Mouse (Mus musculus): Measurements from ENCODE around the gene C9. TPM values are rescaled to one million over a fixed set of nuclear protein-coding genes. Genes with fewer than 3 reads are reported as not detected.

C9 gene
- polyA plus RNA-seq, 1 experiment from 2014 or later, result not detected

DNA sequence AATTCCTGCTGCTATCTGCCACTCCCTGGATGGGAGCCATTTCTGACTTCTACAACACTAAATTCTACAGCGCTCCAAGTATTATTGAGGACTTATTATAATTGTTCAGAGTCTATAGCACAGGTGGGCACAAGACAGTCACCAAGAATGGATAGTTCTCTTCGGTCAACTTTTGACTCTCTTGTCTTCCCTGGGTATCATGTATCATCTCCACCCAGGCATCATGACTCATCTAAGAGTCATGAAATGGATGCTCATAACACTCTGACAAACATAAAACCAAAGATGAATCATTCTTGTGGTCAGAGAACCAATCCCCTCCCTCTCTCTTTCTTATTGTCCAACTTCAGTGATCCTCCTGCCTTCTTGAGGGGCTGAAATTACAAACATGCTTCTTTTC, 47.3 kb downstream of the C9 start:
- ATAC-seq (ENCODE audit: low FRiP score), result no peak
- H3K4me1 ChIP-seq, result no peaks in the 10 kb centered on the region
- 95% methylated on average over 2 of the region's 2 CpGs for WGBS

DNA sequence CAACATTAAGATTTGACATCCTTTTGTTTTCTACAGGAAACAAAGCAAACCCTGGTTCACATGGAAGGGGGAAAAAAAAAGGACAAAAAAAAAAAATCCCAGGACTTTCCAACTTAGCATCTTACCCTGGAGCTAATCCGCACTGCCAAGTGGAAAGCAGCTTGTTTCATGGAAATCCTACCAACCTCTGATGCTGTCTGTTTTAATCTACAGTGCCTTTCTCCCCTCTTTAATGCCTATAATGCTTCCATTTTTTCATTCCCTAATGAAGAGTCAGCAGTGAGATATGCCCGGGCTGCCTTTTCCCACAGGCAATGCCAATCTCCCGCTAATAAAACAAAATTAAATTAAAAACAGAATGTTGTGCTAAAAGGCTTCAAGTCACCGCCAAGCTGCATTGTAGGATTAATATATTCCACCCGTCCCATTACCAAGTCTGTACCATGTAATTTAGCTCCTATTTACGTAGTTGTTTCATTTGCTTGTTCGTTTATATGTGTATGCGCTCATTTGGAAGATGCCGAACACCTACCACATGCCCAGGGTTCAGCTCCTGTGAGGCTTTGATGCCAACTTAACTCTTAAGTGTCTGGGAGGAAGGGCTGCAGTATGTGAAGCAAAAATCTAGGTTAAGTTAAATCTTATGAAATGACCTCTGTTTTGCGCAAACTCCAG, 53.4 kb downstream of the C9 start:
- Histone ChIP-seq H3K27ac (no peak overlapping the region), H3K4me2 (replicated peaks) (no peak overlapping the region), H3K36me3 (no peaks in the 10 kb centered on the region), H3K9me3 (replicated peaks) (no peaks in the 10 kb centered on the region), H3K4me3 (no peak overlapping the region), H3K27me3 (no peaks in the 10 kb centered on the region), H3K4me1 (no peaks in the 10 kb centered on the region), H3K9ac (no peak overlapping the region)
- 0 out of 2 replicates have a peak, but pooled peaks have one; percentile 32 for ATAC-seq (ENCODE audit: low FRiP score)
- WGBS, result 64% methylated on average over 10 of the region's 10 CpGs

More for the DNA sequence above, 47.3 kb downstream of the C9 start:
- H3K27ac ChIP-seq, result no peak overlapping the region
- no peaks in the 10 kb centered on the region for H3K27me3 ChIP-seq
- no peak overlapping the region for H3K4me2 ChIP-seq (replicated peaks)
- H3K9me3 ChIP-seq (replicated peaks), result no peaks in the 10 kb centered on the region
- H3K36me3 ChIP-seq, result no peaks in the 10 kb centered on the region
- no peak overlapping the region for H3K4me3 ChIP-seq
- no peak overlapping the region for H3K9ac ChIP-seq

DNA sequence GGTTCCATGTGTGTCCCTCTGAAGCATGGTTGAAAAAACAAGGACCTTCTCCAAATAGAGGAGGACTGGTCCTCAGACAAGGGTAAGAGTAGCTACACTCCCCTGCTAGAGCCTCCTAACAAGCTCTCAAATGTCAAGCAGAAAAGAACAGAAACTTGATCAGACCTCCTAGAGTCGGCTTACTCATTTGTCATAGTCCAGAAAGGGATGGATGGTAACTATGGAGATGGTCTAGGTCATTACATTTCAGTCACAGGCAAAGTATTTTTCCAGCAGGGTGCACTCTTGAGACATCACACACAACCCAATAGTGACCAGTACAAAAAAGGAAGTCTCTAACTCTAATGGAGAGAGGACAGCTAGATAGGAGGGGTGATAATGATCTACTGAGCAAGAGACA, 55.7 kb downstream of the C9 start:
- no peak overlapping the region for H3K27ac ChIP-seq
- WGBS, result 58% methylated on average over 1 of the region's 1 CpGs
- H3K9me3 ChIP-seq (replicated peaks), result no peaks in the 10 kb centered on the region
- no peaks in the 10 kb centered on the region for H3K4me1 ChIP-seq
- H3K36me3 ChIP-seq, result no peaks in the 10 kb centered on the region
- H3K27me3 ChIP-seq, result no peaks in the 10 kb centered on the region
- ATAC-seq (ENCODE audit: low FRiP score), result no peak
- H3K4me2 ChIP-seq (replicated peaks), result no peak overlapping the region
- H3K9ac ChIP-seq, result no peak overlapping the region
- no peak overlapping the region for H3K4me3 ChIP-seq

DNA sequence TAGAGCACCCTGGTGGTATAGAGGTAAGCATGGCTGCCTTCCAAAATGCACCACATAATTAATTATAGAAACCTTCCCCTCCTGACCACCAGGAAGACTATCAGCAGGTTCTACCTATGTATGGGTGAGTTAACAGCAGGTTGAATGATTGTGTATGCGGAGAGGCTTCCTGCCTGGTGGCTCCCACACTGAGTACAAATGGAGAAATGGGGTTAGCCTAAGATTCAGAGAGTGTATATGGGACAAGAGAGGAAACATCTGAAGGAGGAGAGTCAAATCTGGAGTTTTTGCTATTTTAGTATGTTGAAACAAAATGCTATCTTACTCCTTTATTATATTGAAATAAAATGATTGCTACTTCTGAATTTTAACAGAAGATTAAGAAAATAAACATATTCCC, 72.4 kb downstream of the C9 start:
- ATAC-seq (ENCODE audit: low FRiP score), result no peak
- no peaks in the 10 kb centered on the region for H3K4me1 ChIP-seq

DNA sequence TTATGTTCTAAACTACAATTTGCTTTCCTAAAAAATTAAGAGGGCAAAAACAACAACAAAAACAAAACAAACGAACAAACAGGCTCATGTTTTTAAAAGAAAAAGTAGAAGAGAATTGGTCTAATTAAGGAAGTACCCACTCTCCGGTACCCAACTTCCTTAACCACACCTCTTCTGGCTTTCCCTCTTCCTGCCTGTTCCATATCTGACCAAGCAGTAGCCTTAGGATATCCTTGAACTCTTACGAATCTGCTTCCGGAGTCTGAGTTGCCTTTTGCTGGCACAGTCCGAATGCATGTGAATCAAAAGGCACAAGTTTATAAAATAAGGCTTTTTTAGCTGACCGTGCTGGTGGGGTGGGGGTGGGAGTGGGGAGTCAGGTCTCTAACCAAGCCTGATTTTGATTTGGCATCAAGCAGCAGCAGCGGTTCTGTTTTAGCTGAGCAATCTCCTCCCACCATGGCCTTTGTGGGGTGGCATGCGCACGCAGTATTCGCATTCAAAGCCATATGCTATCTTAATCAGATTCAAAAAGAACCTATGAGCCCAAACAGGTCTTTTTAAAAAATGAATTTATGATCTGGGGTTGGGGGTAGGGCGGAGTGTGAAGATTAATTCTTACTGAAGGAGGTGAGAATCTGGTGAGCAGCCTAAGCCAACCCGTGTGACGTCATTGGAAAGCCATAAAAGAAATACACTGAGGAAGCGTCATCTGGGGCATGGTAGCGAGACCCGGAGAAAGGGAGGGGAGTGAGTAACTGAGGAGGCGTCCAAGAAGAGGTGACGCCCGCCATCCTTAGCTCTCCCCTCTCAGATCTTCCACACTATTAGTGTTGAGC, 74.5 kb downstream of the C9 start:
- H3K27me3 ChIP-seq, result no peaks in the 10 kb centered on the region
- no peaks in the 10 kb centered on the region for H3K36me3 ChIP-seq
- H3K9ac ChIP-seq, result no peak overlapping the region
- H3K9me3 ChIP-seq (replicated peaks), result no peaks in the 10 kb centered on the region
- no peak overlapping the region for H3K4me2 ChIP-seq (replicated peaks)
- ATAC-seq (ENCODE audit: low FRiP score), result no peak
- no peaks in the 10 kb centered on the region for H3K4me1 ChIP-seq
- 89% methylated on average over 19 of the region's 19 CpGs for WGBS
- H3K27ac ChIP-seq, result no peak overlapping the region
- no peak overlapping the region for H3K4me3 ChIP-seq

More for the DNA sequence above, 72.4 kb downstream of the C9 start:
- no peaks in the 10 kb centered on the region for H3K36me3 ChIP-seq
- H3K27me3 ChIP-seq, result no peaks in the 10 kb centered on the region
- H3K4me2 ChIP-seq (replicated peaks), result no peak overlapping the region
- WGBS, result 80% methylated on average over 1 of the region's 1 CpGs
- no peak overlapping the region for H3K9ac ChIP-seq
- H3K4me3 ChIP-seq, result no peak overlapping the region
- no peak overlapping the region for H3K27ac ChIP-seq
- no peaks in the 10 kb centered on the region for H3K9me3 ChIP-seq (replicated peaks)

DNA sequence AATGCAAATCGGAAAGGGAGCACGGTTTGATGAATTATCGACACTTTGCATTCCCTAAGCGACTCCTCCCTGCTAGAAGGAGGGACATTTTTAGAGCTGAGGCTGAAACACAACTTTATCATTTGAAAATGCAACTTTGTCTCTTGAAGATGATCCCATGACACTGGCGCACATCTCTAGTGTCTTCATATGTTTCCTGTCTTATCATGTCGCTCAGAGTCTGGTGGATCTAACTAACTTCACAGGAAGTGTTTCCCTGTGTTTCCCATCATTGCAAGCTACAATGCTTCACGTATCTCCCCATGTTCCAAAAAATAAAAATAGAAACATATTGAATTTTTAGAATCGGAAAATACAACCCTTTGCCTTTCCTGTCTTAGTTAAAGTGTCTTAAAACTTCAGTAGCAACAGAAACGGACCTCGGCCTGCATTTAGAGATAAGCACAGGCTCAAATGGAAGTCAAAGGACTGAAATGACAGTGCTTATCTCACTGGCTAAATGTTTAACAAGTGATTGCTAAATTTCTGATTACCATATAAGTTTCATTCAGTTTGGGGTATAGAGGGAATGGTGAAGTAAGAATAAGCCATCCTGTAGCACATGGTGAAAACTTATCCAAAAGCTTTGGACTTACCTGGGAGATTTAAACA, 75.5 kb downstream of the C9 start:
- 87% methylated on average over 10 of the region's 10 CpGs for WGBS
- Histone ChIP-seq H3K4me1 (no peaks in the 10 kb centered on the region), H3K27me3 (no peaks in the 10 kb centered on the region)

DNA sequence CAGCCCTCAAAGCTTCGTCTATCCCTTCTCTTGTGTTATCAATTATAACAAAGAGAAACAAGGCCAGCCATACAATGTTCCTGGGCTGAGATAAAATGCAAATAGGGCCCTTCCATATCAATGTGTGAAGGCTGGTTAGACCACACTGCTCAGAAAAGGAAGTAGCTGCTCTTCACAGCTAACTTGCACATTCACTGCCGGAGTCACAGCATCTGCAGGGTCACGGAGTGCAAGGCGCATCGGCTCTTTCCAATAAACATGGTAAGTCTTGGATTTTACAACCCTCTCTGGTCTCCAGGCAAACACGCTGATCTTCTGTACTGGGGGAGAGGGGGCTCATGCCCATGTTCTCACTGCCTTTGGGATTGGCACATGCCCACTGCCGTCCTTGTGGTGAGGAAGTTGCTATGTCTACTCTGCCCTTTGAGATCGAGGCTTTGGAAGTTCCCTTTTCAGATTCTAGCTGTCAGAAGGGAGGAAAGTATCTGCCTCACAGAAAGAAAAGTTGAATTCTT, 77.6 kb downstream of the C9 start, which contains the start of gene Fyb:
Gene Fyb, plus strand, starts transcription at position 201 of the 515 bp plus-strand sequence.
- Histone ChIP-seq H3K27me3 (no peaks in the 10 kb centered on the region), H3K4me1 (no peaks in the 10 kb centered on the region), H3K4me3 (no peak within 1 kb of the TSS), H3K27ac (no peak within 1 kb of the TSS), H3K9ac (no peak within 1 kb of the TSS), H3K4me2 (replicated peaks) (no peak within 1 kb of the TSS), H3K9me3 (replicated peaks) (no peaks in the 10 kb centered on the region), H3K36me3 (no peaks in the 10 kb centered on the region)
- no peak for ATAC-seq (ENCODE audit: low FRiP score)
- WGBS, result 87% methylated on average over 8 of the region's 8 CpGs

More for the DNA sequence above, 75.5 kb downstream of the C9 start:
- H3K9ac ChIP-seq, result no peak overlapping the region
- H3K4me2 ChIP-seq (replicated peaks), result no peak overlapping the region
- H3K36me3 ChIP-seq, result no peaks in the 10 kb centered on the region
- no peak for ATAC-seq (ENCODE audit: low FRiP score)
- no peak overlapping the region for H3K4me3 ChIP-seq
- H3K9me3 ChIP-seq (replicated peaks), result no peaks in the 10 kb centered on the region
- H3K27ac ChIP-seq, result no peak overlapping the region

DNA sequence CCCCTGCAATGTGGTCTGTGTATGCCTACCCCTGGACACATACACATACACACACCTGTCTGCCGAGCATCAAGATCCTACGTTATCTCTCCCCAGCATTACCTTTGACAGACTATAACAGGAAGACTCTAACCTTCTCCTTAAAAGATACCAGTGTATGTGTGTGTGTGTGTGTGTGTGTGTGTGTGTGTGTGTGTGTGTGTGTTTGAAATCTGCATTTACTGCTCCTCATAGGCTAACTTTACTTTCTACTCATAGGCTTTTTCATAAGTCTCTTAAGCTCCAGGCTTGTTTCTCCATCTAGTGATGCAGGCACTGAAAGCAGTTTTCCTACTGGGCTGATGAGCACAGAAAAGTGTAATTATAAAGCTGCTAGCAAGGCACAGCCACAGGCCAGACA, 79.7 kb downstream of the C9 start:
- Histone ChIP-seq H3K36me3 (no peaks in the 10 kb centered on the region), H3K9ac (no peak overlapping the region), H3K4me3 (no peak overlapping the region), H3K27ac (no peak overlapping the region), H3K4me1 (no peaks in the 10 kb centered on the region), H3K27me3 (no peaks in the 10 kb centered on the region), H3K4me2 (replicated peaks) (no peak overlapping the region), H3K9me3 (replicated peaks) (no peaks in the 10 kb centered on the region)
- no peak for ATAC-seq (ENCODE audit: low FRiP score)
- WGBS, result 94% methylated on average over 2 of the region's 2 CpGs

DNA sequence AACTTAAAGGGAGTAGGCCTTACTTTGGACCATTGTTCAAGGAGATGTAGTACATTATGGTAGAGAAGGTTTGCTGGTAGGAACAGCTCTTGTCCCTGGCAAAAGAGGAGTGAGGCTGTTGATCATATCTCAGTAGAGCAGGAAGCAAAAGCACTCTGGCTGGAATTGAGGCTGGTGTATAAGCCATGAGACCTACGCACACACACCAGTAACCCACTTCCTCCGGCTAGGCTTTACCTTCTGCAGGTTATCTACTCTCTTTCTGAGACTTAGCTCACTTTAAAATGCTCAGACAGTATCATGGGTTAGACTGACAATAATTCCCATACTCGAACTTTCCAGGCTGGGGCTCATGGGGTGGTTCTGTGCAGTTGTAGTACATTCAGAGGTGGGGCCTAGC, 80.3 kb downstream of the C9 start:
- ATAC-seq (ENCODE audit: low FRiP score), result no peak
- H3K27ac ChIP-seq, result no peak overlapping the region
- WGBS, result 87% methylated on average over 3 of the region's 3 CpGs

DNA sequence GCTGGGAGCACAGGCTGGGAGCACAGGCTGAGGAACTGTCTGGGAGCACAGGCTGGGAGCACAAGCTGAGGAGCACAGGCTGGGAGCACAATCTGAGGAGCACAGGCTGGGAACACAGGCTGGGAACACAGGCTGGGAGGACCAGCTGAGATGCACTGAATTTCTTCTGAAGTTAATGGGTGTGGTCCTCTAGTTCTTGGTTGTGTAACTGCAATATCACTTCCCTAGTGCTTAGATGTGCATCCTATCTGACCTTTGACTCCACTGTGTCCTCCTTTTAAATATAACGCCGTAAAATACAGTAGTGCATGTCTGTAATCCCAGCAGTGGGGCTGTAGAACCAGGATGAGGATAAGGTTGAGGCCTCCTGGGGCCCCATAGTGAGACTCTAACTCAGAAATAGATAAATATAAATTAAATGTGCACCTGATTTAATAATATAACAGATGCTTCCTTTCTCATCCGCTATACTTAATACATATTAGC, 88.8 kb downstream of the C9 start:
- no peaks in the 10 kb centered on the region for H3K4me1 ChIP-seq
- no peak for ATAC-seq (ENCODE audit: low FRiP score)
- H3K9ac ChIP-seq, result no peak overlapping the region
- 89% methylated on average over 3 of the region's 3 CpGs for WGBS
- no peaks in the 10 kb centered on the region for H3K27me3 ChIP-seq
- H3K36me3 ChIP-seq, result no peaks in the 10 kb centered on the region
- H3K4me2 ChIP-seq (replicated peaks), result no peak overlapping the region
- no peaks in the 10 kb centered on the region for H3K9me3 ChIP-seq (replicated peaks)
- no peak overlapping the region for H3K27ac ChIP-seq
- no peak overlapping the region for H3K4me3 ChIP-seq

More for the DNA sequence above, 80.3 kb downstream of the C9 start:
- Histone ChIP-seq H3K4me2 (replicated peaks) (no peak overlapping the region), H3K27me3 (no peaks in the 10 kb centered on the region), H3K4me1 (no peaks in the 10 kb centered on the region), H3K9ac (no peak overlapping the region), H3K36me3 (no peaks in the 10 kb centered on the region), H3K9me3 (replicated peaks) (no peaks in the 10 kb centered on the region), H3K4me3 (no peak overlapping the region)

DNA sequence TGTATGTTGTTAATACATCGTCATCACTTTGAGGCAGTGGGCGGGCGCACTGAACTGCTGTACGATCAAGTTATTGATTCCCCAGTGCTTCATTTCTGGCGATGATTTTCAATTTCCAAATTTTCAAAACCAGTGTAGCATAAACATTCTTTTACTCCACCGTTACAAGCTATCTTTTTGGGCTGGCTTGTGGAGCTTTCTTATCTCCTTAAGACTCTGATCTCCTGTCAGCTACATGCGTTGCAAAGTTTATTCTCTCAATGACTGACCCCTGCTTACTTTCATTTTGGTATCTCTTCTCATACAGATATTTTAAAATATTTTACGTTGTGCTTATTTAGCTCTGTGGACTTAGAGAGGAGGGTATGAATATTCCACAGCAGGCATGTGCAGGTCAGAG, 89.5 kb downstream of the C9 start:
- Histone ChIP-seq H3K9ac (no peak overlapping the region), H3K36me3 (no peaks in the 10 kb centered on the region), H3K4me3 (no peak overlapping the region), H3K27ac (no peak overlapping the region), H3K4me1 (no peaks in the 10 kb centered on the region), H3K27me3 (no peaks in the 10 kb centered on the region), H3K9me3 (replicated peaks) (no peaks in the 10 kb centered on the region), H3K4me2 (replicated peaks) (no peak overlapping the region)
- ATAC-seq (ENCODE audit: low FRiP score), result no peak
- WGBS, result 87% methylated on average over 8 of the region's 8 CpGs

DNA sequence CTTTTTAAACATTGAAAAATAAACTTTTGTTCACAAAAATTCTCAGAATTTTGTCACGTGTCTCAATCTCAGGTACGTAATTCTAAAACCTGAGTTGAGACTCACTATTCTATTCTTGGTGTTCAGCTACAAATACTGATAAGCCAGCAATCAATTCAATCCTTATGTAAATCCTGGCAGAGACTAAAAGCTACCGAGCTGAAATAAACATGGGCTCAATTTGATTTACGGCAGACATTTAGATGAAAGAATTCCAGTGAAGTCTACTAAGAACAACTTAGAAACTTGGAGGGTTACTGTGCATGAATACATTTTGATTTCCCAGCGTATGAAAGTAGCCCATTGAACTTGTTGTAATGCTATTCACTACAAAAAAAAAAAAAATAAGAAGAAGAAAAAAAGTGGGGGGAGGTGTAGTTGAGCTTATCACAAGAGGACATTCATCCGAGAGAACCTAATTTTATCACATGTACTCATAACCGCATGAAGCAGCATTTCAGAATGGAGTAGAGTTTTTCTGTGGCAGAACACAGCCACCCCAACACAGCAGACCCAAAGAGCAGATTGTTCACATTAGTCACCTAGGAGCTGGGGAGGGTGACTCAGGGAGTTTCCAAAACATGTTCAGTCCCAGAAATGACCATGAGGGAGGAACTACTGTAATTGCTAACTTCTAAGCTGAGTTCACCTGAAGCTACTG, 94.7 kb downstream of the C9 start:
- Histone ChIP-seq H3K4me3 (no peak overlapping the region), H3K9me3 (replicated peaks) (no peaks in the 10 kb centered on the region), H3K27ac (no peak overlapping the region), H3K36me3 (no peaks in the 10 kb centered on the region), H3K27me3 (no peaks in the 10 kb centered on the region), H3K9ac (no peak overlapping the region), H3K4me1 (no peaks in the 10 kb centered on the region), H3K4me2 (replicated peaks) (no peak overlapping the region)
- 84% methylated on average over 7 of the region's 7 CpGs for WGBS
- ATAC-seq (ENCODE audit: low FRiP score), result no peak

Measured in hindbrain, embryonic 12.5 days (tissue).